Mouse (Mus musculus) MEL-GATA-1-ER (cell line): ENCODE measurements around the gene Pf4.
"Not testable (repeated sequence)": the region's sequence is repeated elsewhere in the genome, so short reads cannot be mapped to it uniquely, and the experiment has no call there.

Experiments used
- DNase-seq: peaks from one replicate; pipeline ENCODE4 v3.0.0-alpha.2; 2012; ENCODE audit warnings: low read depth; ENCODE audit errors: extremely low read depth

Pf4 gene

DNA sequence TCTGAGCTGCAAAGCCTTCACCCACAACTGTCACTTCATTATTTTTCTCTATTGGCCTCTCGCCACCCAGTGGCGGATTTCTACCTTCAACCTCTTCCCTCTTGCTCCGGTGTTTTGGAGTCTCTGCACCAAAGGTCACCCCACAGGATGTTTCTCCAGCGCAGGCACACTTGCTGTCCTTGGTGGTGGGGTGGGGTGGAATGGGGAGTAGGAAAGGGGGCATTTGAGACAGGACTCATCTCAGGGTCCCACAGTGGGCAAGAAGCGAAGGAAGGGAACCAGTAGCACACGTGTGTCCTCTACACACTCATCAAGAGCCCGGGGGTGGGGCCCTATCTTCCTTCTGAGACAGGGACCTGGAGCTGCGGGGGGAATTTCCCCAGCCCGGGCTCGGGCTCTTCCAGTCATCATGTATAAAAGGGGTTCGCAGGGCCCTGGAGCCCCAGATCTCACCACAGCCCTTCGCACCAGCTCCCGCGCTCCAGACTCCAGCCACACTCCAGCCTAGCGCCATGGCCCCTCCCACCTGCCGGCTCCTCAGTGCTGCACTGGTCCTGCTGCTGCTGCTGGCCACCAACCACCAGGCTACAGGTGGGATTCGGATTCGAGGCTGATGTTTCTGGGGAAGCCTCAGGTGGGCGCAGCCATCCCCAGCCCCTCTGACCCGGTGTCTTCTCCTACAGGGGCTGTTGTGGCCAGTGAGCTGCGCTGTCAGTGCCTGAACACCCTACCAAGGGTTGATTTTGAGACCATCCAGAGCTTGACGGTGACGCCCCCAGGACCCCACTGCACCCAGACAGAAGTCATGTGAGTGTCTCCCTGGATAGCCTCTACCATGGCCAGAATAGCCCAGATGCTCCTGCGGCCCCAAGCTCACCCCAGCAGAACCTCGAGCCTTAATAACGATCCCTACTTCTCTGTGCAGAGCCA lies 13.7 kb downstream of the Pf4 start, which contains the start of gene Cxcl3:
Cxcl3 (plus strand) TSS at position 445 of the 930 bp plus-strand sequence.
- no peak for DNase-seq

DNA sequence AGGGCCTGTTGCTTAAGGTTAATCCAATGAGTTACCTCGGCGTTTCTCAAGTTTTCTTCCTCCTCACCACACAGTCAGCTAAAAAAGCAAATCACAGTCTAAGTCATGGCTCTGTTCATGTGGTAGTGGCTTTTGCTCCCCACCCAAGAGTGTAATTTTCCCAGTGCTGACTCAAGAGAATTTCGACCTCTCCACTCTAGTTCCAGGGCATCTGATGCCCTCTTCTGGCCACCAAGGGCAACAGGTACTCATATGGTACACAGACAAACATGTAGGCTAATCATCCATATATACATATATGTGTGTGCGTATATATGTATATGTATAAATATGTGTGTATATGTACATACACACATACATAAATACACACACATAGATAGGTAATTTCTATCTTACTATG lies 15.9 kb downstream of the Pf4 start:
- DNase-seq = no peak

DNA sequence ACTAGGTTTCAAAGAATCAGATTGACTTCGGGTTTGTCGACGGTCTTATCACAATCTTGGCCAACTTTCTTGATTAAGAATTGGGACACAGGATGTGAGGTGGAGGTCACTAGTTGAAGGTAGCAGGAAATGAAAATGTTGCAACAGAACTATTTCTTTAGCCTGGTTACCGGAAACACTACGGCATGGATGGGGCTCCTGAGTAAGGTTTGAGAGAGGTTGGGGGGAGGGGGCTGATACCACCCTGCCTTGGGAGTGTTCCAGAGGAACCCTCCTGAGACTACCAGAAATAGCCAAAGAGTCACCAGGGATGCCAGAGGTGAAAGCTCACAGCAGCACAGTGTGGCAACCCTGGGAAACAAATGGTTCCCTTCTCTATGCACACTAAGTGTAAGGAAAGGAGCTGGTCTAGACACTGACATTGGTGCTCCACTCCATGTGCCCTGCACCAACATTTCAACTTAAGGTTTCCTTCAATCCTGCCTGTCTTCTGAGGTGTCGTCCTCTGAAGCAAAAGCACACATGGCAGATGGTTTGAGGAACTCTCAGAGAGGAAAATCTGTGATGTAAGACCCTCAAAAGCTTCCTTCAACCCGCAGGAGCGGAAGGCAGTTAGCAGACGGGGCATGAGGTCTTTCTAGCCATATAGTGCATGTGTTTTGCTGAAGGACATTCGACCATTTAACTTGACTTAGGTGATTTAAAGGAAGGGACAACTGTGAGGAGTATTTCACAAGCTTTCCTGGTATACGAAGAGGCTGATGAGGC lies 17.3 kb downstream of the Pf4 start:
- no peak for DNase-seq

DNA sequence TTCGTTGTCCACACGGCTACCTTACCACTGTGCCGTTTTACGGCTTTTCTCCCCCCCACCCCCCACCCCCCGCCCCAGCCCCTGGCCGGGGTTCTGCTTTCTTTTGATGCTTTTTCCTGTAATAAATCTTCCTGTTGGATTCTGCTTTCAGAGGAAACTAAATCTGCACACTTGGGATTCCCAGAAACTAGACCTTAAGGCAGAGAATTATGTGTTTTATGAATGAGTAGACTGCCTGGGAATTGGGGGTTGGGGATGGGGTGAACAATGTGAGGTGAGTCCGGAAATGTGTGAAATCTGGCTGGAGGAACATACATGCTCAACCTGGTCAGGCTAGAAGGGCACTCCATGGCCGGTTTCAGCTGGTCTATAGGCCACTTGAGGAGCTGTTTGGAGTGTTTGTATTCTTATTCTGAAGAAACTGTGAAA lies 17.9 kb downstream of the Pf4 start:
- DNase-seq = no peak

DNA sequence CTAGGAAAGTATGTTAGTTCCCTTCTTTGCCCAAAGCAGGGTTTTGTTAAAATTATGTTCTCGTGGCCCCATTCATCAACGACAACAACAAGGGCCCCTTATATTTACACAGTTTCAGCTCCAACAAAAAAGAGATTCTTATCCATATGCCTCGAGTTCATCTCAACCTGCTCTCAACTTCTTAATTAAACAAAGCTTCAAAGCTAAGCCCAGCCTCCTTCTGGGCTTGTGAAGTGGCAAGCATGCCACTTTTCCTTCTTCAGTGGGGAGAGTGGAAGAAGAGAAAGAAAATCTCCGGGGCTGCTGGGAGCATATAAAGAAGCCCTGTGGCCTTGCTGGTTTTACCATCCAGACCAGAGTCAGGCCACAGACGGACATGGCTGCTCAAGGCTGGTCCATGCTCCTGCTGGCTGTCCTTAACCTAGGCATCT lies 22.0 kb downstream of the Pf4 start, which contains the start of gene Cxcl15:
Cxcl15 (plus strand) TSS at position 340 of the 431 bp plus-strand sequence.
- DNase-seq = no peak

DNA sequence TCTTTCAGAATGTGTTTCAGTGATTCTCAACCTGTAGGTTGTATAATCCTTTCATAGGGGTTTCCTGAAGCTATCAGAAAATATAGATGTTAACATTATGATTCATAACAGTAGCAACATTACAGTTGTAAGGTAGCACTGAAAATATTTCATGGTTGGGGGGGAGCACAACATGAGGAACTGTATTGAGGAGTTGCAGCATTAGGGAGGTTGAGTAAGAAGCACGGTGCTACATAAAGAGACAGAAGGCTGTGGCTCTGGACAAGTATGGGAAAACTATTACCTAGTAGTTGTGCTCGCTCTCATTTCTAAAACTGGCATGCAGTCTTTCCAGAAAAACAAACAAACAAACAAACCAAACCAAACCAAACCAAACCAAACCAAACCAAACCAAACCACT lies 23.2 kb downstream of the Pf4 start:
- not testable (repeated sequence) for DNase-seq

DNA sequence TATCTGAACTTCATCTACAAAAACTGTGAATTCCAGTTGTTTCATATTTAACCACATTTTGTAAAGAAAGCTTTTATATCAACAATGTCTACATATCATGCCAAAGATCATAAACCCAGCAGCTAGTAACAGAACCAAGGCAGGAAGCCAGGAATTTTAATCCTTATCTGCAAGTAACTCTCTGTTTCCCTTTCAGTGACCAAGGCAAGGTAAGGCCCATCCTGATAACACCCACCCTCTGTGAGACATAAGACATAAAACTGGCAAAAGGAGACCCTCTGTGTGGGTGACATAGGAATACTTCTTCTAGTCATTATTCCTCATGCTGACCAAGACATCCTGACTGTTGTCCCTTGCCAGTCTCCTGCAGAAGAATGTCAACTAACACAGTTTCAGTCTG lies 32.3 kb downstream of the Pf4 start:
- no peak for DNase-seq

DNA sequence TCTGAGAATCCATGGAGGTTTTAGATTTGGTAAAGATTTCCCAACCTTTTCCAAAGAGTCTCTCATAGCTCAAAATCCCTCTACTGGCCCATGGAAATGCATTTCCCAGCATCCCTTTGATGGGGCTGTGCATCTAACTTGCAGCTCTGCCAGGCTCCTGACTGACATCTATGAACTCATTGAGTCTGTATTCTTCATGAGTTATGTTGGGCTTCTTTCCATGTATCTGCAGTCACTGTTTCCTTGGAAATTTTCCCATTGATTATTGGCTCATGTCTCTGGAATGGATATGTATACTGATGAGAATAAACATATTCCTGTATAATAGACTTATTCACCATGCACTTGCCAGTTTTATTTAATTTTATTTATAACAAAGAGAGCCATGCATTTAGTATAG lies 33.8 kb downstream of the Pf4 start:
- DNase-seq = no peak

DNA sequence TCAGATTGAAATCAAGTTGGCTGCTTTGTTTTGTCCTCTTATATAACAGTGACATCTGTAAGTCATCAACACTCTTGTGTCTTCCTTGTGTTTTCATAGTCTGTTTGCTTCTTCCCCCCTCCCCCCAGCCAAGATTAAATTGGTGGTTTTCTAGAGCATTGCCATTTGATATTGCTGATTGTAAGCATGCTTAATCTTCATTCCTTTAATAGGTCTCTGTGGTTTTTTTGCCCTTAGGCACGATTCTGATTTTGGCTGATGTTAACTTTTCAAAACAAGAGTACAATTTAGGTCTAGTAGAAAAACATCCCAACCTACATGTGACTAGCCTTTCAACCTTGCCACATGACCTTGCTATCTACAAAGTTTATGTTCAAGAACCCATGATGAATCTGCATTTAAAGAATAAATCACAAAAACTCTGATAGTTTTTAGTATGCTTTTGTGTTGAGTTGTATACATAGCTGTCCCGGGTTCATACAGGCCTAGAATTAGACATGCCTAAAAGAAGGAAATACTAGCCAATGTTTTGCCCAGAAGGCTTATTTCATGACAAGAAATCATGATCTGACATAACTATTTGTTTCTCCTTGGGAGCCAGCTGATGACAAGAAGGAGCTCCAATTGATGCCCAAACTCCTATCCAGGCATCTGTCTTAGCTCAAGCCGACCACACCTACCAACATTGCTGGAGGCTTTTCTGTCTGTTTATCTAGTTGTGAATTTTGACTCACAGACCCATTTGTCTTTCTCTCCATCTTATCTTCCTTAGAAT lies 35.1 kb downstream of the Pf4 start:
- no peak for DNase-seq

DNA sequence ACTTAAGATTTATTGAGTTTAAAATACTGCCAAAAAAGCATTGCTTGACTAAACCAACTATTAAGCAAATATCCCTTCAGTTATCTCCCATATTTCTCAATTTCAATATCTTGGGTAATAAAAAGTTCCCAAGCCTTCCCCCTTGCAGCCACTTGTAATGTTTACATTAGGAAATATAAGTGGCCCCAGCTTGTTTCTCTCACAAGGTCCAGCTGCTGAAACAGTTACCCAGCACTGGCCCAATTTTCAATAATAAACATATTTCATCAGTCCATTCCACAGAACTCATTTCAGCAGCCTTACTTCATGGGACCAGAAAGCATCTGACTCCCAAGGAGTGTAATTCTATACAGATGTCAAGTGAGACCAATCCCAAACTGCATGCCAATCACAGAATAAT lies 47.5 kb downstream of the Pf4 start:
- no peak for DNase-seq
